Mouse (Mus musculus) kidney, adult 18-20 months (tissue): Measurements from ENCODE around the gene Dennd1a.

Experiments
- DNase-seq: peaks from one replicate; pipeline ENCODE4 v3.0.0; 2021

Gene Dennd1a

DNA sequence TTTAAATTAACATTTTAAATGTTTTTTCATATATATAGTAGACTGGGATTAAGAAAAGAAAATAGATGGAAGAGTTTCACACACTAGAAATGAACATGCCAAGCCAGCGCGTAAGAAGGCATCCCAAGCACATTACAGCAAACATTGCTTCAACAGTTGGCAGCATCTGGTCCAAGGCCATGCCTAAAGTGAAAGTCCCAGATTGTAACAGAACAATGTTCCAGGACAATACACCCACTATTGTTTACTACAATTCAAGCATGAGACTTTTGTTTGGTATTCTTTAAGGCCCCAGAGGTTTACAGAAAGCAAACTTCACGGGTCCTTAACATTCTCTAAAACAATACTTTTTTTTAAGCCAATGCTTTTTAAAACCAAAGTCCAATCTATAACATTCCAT is 124.7 kb downstream of the Dennd1a start:
- no peak for DNase-seq

DNA sequence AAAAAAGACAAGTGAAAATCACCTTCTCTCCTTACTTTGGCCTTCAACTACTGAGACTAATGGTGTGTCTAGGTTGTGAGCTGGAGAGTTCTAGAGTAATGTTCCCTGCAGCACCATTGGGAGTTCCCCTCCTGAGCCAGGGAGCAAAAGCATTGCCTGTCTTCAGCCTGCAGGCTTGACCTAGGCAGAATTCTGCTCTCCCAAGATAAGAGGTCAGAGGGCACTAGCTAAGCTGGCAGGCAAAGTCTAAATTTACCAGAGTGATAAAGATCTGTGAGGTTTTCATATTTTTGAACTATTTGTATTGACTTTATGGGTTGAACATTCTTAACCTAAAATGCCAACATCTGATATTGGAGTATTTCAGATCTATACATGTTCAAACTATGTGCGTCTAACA is 125.7 kb downstream of the Dennd1a start:
- DNase-seq, result no peak

DNA sequence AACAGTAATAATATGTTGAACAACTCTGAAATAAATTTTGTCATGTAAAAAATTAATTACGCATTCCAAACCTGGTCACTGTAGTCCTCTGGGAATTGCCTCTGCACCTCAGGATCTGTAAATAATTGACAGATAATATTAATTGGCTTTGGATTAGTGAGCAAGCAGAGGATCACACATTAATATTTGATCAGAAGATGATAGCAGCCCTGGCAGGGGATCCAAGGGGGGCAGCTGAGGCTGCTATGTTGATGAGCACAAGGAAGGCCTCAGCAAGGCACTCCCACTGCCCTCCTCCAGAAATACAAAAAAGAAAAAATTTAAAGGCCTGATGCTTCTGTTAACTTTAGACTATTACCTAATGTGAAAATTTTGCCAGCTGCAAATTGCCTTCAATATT is 127.5 kb downstream of the Dennd1a start:
- DNase-seq, result peak; percentile 21

DNA sequence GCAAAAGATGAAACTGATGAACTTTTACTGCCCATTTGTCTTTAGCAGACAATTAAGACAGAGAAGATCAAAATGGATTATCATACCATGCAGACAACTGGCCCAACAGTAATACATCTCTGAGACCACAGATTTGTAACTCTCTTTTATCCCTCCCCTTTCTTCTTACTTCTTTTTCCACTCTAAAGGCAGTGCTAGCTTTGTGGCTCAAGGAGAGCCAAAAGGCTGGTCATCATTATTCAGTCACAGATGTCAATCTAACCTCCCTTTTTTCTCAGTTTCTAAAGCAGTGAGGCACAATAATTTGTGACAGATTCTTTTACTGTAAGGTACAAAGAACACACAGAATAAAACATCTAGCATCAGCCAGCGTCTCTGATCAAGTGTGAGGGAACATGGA is 130.2 kb downstream of the Dennd1a start:
- DNase-seq, result no peak

DNA sequence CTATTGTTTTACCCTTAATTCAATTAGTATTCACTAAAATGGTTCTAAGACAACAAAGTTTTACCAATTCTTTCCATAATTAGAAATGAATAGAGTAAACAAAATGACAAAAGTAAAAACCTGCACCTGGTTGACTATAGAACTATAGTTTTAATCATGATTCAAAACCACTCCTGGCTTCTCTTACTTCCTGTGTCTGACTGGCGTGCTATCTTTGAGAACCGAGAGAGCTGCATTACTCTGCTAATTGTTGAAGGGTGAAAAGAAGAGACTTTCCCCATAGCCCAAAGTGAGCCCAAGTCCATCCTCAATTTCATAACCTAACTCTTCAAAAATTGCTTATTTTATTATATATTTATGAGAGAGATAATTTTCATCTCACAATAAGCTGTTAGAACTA is 131.2 kb downstream of the Dennd1a start:
- no peak for DNase-seq

DNA sequence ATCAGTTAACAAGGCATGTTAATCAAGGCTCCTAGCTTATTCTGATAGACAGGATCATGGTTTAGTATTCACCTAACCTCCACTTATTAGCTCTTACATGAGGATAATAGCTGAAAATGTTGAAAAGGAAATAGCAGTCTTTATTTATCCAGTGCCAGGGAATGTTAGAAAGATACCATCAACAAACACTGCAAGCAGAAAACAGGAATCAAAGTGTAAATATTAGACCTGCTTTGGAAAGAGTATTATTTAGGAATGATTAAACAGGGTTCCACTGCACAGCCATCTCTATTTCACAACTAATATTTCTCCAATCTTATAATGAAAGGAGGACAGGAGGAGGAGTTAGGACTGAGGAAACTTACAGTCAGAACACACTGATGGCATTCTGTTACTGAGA is 142.4 kb downstream of the Dennd1a start:
- no peak for DNase-seq

DNA sequence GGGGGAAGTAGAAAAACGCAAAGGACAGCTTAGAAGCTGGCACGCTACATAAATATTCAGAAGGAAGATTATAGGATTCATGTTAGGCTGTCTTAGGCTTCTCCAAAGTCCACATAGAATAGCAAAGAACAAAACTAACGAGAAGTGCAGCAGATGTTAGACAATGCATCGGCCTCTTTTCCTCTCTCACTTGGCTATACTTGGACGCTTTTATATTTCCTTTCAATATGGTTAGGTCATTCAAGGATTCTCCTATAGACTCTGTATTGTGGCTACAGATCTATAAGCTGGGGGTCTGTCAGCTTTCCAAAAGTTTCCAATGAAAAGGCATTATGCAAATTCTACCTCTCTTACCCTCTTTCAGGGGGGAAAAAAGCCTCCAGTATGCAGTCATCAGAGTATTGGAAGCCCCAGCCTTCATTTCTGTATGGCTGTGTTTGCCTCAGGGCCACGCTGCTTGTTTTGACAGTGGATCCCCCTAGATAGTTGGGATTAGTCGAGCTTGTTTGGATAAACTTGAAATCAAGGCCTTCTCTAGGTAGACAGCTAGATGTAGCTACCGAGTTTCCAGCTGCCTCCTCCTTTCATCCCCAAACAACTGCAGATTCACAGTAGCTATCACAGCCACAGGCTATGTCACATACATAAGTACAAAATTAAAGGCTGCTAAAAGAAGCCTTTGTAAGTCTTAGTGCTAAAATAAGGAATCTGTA is 143.0 kb downstream of the Dennd1a start:
- no peak for DNase-seq

DNA sequence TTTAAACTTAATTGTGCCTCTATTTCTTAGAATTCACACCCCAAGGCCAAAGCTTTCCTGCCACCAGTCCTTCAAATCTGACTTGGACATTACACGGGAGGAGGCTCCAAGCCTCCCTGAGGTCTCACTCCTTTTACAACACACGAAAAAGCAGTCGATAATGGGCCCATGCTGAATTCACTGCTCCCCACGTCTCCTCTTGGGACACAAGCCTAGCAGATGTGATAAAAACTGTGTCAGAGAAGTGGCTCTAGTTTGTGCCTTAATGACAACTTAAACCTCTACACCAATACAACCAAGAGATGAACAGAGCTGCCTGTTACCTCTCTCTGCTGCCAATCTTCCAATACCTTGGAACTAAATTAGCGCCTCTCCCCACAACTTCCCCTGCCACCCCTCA is 144.3 kb downstream of the Dennd1a start:
- no peak for DNase-seq

DNA sequence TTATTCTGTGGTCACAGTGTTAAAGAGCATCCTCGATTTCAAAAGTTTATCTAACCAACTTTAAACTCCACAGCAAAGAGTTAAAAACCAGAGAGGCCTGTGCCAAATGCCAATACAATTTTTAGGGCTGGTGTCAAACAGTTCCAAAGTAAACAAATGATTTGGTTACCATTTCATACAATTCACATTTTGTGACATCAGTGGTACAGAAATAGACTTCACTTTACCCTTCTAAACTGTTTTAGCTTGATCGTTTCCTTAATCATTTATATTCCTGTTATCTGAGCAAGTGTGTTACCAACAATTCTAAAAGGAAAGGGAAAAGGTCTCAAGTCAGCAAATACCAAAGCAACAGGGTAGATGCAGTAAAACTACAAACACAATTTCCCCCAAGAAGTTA is 145.0 kb downstream of the Dennd1a start:
- DNase-seq, result no peak

DNA sequence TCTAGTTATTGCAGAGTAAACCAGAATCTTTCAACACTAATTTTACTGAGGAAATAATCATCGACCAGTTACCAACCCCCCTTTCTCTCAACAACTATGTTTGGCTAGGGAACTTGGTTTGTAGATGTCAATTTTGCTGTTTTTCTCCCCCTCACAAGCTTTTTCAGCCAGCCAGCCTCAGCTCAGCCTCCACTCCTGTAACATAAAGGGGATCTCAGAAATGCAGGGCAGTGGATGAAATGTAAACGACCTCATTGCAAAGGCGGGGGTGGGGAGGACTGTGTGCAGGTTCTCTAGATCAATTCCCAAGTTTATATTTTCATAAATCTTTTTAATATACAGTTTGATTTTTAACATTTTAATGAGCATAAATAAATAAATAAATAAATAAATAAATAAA is 147.7 kb downstream of the Dennd1a start:
- DNase-seq, result no peak

DNA sequence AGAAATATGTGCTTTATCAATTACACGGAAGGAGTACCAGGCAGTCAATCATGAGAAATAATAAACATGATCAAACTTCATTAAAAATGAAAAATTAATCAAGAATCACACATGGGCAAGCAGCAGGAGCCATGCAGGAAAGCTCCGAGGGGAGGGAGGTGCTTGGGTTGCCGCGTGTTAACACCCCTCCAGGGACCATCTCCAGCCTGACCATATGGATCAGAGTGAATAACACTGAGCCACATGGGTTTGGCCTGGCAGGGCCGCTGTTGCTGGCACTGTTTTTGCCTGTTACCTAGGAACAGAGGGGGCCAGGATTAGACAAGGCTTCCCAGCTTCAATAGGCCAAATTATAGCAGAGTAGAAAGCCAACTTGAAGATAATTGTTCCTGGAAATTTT is 150.1 kb downstream of the Dennd1a start:
- no peak for DNase-seq

DNA sequence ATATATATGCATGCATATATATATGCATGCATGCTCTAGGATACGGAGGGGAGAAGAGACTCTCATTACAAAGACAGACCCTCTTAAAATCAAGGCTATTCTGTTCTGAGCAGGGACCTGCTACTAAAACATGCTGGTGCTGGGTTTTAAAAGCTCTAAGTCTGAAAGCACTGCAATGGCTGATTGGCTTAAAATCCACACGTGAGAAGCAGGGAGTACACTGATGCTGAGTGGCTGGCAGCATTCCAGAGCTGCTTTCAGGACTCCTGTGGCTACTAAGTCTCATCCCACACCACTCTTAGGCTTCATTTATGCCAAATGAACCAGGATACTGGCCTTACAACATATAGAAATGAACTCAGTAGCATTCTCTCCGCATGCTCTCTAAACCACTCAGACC is 151.8 kb downstream of the Dennd1a start:
- DNase-seq, result no peak

DNA sequence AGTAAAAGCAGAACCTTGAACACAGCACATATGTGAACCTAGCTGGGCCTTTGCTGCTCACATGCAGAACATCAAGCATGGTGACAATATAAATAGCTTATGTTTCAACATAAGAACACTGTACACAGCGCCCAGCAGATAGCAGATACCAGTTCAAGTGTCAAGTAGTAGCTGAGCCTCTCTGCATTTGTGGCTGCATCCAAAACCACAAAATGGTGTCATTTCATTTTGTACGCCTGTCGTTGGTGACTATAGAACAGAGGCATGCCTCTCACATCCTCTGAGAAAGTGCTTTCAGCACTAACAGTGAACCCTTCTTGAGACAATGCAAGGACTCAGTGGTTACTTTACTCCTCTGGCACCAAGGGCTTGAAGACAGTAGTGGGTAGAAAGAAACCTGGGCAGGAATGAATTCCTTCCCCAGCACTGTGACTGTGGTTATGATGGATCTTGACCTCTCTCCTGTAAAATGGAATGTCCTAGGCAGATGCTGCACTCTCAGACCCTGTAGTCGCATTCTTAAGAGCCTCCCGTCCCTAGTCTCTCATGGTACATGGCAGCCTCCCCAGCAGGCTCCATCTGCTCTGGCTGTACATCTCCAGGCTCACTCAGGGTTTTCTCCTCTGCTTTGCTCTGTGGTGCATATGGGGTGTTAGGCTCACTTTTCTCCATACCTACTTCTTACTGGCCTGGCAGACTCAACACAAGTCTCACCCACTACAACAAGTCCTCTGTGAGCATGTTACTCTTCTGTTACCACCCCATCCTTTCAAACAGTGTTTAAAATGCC is 154.0 kb downstream of the Dennd1a start:
- DNase-seq, result no peak

DNA sequence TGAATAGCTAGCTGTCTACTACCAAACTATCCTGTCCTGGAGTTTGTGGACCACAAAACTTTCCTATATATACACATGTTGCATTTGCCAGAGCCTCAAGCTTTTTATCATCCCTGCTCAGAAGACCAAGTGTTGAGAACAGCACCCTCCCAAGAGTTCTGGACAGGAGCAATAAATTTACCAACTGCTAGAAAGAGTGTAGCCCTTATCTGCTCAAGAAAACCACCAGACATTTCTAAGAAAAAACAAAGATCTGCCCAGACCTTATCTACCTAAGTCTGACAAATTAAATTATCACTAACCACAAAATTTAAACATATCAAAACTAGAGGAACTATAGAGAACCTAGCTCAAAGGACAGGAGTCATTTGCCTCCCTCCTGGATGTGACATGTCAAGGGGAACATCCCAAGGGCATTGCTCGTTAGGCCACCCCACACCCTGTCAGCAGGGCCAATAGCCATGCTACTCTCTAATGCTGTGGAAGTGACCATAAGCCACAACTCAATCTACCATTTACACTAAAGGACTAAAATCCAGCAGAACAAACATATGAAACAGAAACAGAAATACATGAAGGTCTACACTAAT is 154.9 kb downstream of the Dennd1a start:
- DNase-seq, result no peak

DNA sequence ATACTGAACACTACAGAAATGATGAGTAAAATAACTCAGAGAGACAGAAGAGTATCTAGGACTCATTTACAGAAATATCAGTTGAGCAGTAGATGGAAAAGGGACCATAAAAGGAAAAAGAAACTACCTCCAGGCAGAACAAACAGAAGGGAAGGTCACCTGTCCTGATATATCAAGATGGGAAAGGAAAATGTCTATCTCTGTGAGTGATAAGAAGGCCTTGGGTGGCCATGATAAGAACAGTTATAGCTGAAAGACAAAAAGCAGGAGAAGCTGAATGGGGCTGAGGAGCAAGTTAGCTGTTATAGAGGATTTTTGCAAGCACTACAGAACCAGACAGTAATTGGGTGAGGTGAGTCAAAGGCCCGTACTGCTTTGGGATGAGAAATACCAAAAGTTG is 155.7 kb downstream of the Dennd1a start:
- DNase-seq, result no peak

DNA sequence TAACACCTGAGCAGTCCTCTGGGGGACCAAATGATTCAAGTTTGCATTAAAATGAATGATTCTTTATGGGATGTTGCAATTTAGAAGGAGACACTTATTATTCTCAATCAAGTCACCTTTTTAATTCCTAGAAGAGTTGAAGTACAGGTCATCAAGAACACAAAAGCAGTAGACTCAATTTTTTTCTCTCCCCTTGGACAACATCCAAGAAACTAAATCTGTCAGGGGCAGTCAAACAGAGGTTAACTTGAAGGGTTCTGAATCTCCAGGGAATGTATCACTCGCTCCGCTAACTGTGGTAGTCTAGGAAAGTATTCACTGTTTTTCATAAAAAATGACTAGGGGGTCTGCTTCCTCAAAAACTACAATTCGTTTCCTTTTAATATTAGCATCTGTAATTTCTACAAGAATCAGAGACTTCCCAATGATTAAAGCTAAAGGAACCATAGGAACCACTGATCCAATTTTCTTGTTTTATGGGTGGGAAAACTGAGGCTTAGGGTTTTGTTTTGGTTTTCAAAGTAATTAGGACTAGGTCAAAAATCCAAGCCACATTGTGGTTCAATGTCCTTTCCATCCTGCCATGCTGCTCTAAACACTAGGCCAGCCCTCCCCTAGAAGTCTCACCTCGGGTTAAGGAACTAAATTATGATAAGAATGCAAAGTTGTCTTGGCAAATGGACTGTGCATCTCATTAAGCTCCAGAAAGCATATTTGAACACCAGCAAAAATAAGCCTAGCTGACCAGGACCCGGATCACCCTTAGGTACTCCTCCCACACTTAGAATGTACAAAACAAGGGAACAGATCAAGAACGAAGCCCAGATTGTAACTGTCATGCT is 157.0 kb downstream of the Dennd1a start:
- no peak for DNase-seq

DNA sequence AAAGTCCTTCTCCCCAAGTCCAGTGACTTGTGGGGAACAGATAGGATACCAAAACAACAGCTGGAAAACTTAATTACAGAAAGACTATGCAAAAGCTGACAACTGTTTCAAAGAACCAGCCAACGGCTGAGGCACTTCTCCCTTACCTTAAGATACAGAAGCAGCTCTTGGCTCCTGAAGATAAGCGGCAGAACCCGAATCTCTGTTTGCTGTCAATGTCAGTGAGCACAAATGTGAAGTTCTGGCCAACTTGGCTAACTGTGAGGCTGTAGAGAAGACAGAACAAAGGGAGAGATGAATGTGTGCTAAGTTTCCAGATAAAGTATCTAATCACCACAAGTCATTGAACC is 160.8 kb downstream of the Dennd1a start:
- no peak for DNase-seq

DNA sequence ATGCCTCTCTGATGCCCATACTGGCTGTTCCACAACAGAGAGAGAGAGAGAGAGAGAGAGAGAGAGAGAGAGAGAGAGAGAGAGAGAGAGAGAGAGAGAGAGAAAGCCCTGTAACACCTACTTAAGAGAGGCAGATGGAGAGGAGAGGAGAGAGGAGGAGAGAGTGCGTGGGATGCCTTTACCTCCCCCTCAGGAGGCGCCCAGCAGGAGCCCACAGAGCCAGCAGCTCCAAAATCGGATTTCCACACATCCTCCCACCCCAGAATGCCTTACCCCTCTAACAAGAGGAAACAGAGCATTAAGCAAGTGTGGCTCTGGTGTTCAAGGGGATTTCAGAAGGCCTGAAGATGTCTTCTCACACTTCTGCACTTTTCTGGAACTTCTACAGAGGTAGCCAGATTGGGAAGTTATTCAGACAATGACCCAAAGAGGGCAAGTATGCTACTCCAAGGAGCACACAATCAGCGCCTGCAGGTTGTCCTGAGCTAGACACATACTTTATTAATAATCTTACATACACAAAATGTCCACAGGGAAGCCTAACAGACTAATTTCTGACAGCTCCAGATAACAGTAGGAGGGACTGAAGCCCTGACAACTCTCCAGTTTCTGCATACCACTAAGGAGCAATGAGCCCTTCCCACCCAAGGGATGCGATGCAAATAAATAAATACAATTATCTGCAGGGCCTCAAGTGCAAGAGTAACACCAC is 161.4 kb downstream of the Dennd1a start:
- no peak for DNase-seq

DNA sequence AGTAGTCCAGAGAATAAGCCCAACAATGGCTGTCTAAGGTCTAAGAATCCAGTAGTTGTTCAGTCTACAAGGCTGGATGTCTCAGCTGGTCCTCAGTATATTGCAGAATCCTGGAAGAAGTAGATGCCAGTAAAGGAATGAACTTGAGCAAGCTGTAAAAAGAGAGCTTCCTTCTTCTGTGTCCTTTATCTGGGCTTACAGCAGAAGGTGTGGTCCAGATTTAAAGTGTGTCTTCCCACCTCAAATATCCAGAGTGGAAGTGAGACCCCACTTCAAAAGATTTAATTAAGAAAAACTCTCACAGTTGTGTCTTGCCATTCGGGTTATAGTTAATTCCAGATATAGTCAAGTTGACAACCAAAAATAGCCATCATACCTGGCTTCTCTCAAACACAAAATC is 162.5 kb downstream of the Dennd1a start:
- no peak for DNase-seq

DNA sequence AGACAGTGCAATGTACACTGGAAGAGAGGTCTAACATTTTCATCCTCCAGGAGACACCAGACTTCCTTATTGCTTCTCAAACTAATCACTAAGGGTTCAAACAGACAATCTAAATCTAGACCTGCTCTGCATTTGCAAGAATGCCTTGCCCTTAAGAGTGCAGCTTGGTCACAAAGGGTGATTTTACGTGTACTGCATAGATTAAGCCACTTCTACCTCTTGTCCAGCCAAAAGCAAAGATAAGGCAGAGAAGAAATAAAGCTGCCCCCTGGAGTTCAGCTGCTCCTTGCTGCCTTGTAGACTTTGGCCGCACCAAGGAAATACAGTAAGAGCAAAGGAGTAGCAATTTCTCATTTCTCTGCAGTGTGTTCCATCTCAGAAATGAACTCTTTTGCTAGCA is 172.2 kb downstream of the Dennd1a start:
- no peak for DNase-seq

DNA sequence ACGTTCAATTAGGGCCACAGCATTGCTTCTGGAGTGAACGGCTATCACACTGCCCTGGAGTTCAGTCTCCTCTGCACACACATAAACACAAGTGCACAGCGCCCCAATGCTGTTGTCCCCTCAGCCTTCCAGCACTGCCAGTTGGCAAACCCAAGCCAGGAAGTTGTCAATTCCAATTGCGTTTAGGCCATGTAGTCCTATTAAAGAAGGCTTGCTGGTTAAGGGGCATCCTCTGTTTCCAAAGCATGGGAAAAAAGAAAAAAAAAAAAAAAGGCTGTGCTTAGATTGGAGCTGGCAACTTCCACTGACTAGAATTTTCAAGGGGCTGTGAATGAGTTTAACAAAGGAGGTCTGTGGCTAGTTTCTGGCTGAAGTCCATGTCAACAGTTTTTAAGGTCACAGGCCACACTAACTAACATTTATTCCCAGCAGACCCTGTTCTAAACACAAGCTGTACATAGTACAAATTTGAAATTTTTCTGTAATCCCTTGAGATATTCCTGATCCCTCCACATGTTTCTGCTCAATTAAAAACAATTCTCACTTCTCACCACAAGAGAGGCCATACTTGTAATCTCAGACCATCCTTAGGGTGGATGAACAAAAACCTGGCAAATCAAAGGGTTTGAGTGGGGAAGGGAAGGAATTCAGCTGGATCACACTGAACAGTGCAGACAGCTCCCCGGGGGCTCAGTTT is 175.4 kb downstream of the Dennd1a start:
- DNase-seq, result no peak

DNA sequence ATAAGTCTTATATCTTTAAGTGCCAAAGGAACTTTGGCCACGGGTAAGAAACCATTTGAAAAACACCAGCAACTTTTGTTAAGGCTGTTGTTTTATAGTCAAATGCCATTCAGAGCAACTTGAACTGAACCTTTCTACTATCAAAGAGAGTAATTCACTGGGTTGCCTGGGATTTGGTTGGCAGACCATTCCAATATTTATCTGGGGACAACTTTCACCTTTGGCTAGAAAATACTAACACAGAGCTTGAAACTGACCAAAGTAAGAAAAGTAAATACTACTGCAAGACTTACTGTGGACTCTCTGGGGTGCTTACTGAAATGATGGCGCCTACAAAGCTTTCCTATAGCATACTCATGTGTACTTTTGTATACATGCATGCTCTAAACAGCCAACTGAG is 178.6 kb downstream of the Dennd1a start:
- no peak for DNase-seq
